Mouse (Mus musculus): ENCODE results near the gene Gm48552.

DNA sequence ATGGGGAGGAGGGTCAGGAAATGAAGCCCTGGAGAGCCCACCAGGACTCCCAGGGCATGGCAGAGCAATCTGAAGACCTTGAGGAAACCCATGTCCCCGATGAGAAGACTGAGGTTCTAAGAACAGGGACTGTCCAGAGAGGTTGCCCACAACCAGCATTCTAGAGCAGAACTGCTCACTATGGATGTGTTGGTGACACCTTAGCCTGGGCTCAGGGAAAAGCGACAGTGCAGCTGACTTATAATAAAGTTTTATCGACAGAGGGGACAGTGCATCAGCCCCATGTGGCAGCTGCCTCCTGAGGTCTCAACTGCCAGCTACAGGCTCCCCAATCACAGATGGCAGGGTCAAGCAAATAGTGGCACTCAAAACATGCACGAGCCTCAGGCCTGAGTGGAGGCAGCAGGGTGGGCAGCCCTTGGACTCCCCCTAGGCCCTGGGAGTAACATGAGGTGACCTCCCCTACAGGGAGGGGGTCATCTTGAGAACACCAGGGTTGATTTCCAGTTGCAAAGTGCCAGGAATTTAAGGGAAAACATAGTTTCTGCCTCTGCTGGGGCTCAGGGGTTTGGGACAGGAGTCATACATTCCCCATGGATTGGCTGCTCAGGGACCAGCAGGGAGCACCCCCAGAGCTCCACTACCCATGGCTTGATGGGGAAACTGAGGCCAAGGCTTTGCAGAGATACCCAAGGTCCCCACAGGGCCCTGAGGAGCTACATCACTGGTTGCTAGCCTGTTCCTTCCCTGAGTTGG, 32.4 kb downstream of the Gm48552 start:
- TF ChIP-seq CTCF (IDR thresholded peaks at IDR 0.05 in 2 of 3, conservative IDR thresholded peaks at IDR 0.05 in 1 of 3; ENCODE audit: control insufficient read depth in 1 of 3, insufficient read depth in 1 of 3, low read depth in 2 of 3, low read length in 3 of 3, poor library complexity in 1 of 3, severe bottlenecking in 1 of 3) (no peak), ZNF384 (IDR thresholded peaks at IDR 0.05; ENCODE audit: low read depth, low read length) (no peak), TCF12 (IDR thresholded peaks at IDR 0.05; ENCODE audit: low read depth, low read length) (no peak), POLR2A (IDR thresholded peaks at IDR 0.05; ENCODE audit: control insufficient read depth in 1 of 2, insufficient read depth in 1 of 2, low read depth in 1 of 2, low read length in 2 of 2, poor library complexity in 1 of 2) (no peak), ELF1 (IDR thresholded peaks at IDR 0.05; ENCODE audit: low read depth, low read length) (no peak), POLR2AphosphoS5 (IDR thresholded peaks at IDR 0.05; ENCODE audit: borderline replicate concordance, low read depth, low read length) (no peak), EP300 (IDR thresholded peaks at IDR 0.05; ENCODE audit: low read depth in 1 of 2, low read length in 2 of 2) (no peak)
